Mouse (Mus musculus) stomach, postnatal 0 days (tissue): Measurements from ENCODE around the gene Rpl39.
"Not testable (repeated sequence)": the region's sequence is repeated elsewhere in the genome, so short reads cannot be mapped to it uniquely, and the experiment has no call there.

Source experiments
- CTCF ChIP-seq: IDR thresholded peaks from 2 replicates; pipeline ENCODE4 v1.5.1; 2016; ENCODE audit warnings: antibody characterized with exemption, low read depth, mild to moderate bottlenecking, moderate library complexity
- EP300 ChIP-seq: optimal IDR thresholded peaks from 2 replicates; pipeline ENCODE3; 2016; ENCODE audit warnings: antibody characterized with exemption

GRCm38 (mm10) chrX:37080345-37080744, 4.9 kb downstream of the Rpl39 start:
- TF ChIP-seq CTCF, EP300: not testable (repeated sequence)
